ENCODE assay signal across 10 mouse cellular contexts in genomic region chr3:50076979-50077378, GRCm38 (mm10).
DNase-seq lines count a peak whose midpoint lies in the region; ATAC-seq and TF ChIP-seq lines count a peak whose summit lies in the region.
"Had no signal": no experiment of that assay in that cellular context is flagged by ENCODE, and none has a peak within 500 bp of the region (broad histone marks: within the 10 kb centered on the region; RNA-seq: fewer than 3 reads in every experiment).

No protein-coding gene starts in this region.

- no peak for TF ChIP-seq POLR2A in ES-Bruce4 (IDR thresholded peaks at IDR 0.05; ENCODE audit: insufficient read depth, low read length)

- no peak for ATAC-seq in forebrain, embryonic 13.5 days

- WGBS in forebrain, embryonic 10.5 days, result 20% methylated on average over 7 of the region's 7 CpGs
- 17% methylated on average over 7 of the region's 7 CpGs for WGBS in forebrain, embryonic 13.5 days

- H3K36me3 ChIP-seq in forebrain, embryonic 10.5 days (replicated peaks), result no peaks in the 10 kb centered on the region
- H3K36me3 ChIP-seq in forebrain, embryonic 13.5 days (ENCODE audit: poor library complexity, severe bottlenecking), result no peaks in the 10 kb centered on the region
- H3K36me3 ChIP-seq in ES-Bruce4 (ENCODE audit: control insufficient read depth, insufficient read depth, low read length, poor library complexity, severe bottlenecking), result no peaks in the 10 kb centered on the region
- H3K36me3 ChIP-seq: G1E; liver, embryonic 13.5 days had no signal

- H3K9ac ChIP-seq in forebrain, embryonic 13.5 days, result no peak overlapping the region
- H3K9ac ChIP-seq in ES-Bruce4 (ENCODE audit: low read depth, poor library complexity, severe bottlenecking), result no peak overlapping the region
- H3K9ac ChIP-seq: liver, embryonic 13.5 days had no signal

- no peaks in the 10 kb centered on the region for H3K4me1 ChIP-seq in forebrain, embryonic 10.5 days
- no peaks in the 10 kb centered on the region for H3K4me1 ChIP-seq in forebrain, embryonic 13.5 days
- no peaks in the 10 kb centered on the region for H3K4me1 ChIP-seq in ES-Bruce4 (ENCODE audit: control insufficient read depth, insufficient read depth, low read length)
- H3K4me1 ChIP-seq: liver, embryonic 13.5 days had no signal

- DNase-seq in forebrain, embryonic 10.5 days (ENCODE audit: extremely low spot score, low spot score), result peak; percentile 63
- peak; percentile 4 for DNase-seq in cerebellum, adult 9-11 months
- DNase-seq in gastrocnemius, postnatal 14 days, result peak; percentile 42
- DNase-seq in layer of hippocampus, postnatal 25 days (ENCODE audit: extremely low spot score in 1 of 2, low spot score in 1 of 2), result peak; percentile 13 to 70
- peak; percentile 82 for DNase-seq in mesoderm, embryonic 11.5 days (ENCODE audit: low read depth, low spot score)
- peak; percentile 50 for DNase-seq in urinary bladder, postnatal 25 days (ENCODE audit: low spot score)
- DNase-seq: liver, embryonic 13.5 days had no signal

- peak; percentile 14 for TF ChIP-seq CTCF in ES-Bruce4 (IDR thresholded peaks at IDR 0.05; ENCODE audit: low read depth, low read length)

- H3K4me3 ChIP-seq in forebrain, embryonic 10.5 days, result no peak overlapping the region
- no peak overlapping the region for H3K4me3 ChIP-seq in forebrain, embryonic 13.5 days
- no peak overlapping the region for H3K4me3 ChIP-seq in ES-Bruce4 (ENCODE audit: low read depth, low read length)
- H3K4me3 ChIP-seq: liver, embryonic 13.5 days had no signal

- H3K9me3 ChIP-seq in forebrain, embryonic 10.5 days, result no peaks in the 10 kb centered on the region
- no peaks in the 10 kb centered on the region for H3K9me3 ChIP-seq in forebrain, embryonic 13.5 days (replicated peaks)
- no peaks in the 10 kb centered on the region for H3K9me3 ChIP-seq in ES-Bruce4 (replicated peaks; ENCODE audit: control insufficient read depth, insufficient read depth, low read length, poor library complexity, severe bottlenecking)
- H3K9me3 ChIP-seq: G1E; liver, embryonic 13.5 days had no signal

- H3K27me3 ChIP-seq in forebrain, embryonic 10.5 days (ENCODE audit: poor library complexity, severe bottlenecking), result no peaks in the 10 kb centered on the region
- H3K27me3 ChIP-seq in forebrain, embryonic 13.5 days, result no peaks in the 10 kb centered on the region
- no peaks in the 10 kb centered on the region for H3K27me3 ChIP-seq in ES-Bruce4 (ENCODE audit: control insufficient read depth, insufficient read depth, low read length, poor library complexity, severe bottlenecking)
- H3K27me3 ChIP-seq: liver, embryonic 13.5 days had no signal

- intact Hi-C loops in gastrocnemius, postnatal 14 days (cut with DNase I; ENCODE audit: low total_unique reads), result no loop called here

- H3K4me2 ChIP-seq in forebrain, embryonic 13.5 days, result no peak overlapping the region
- H3K4me2 ChIP-seq: liver, embryonic 13.5 days had no signal

- no peak for TF ChIP-seq EP300 in ES-Bruce4 (IDR thresholded peaks at IDR 0.05; ENCODE audit: insufficient read depth, low read depth, low read length)

- H3K27ac ChIP-seq in forebrain, embryonic 10.5 days, result no peak overlapping the region
- no peak overlapping the region for H3K27ac ChIP-seq in forebrain, embryonic 13.5 days
- no peak overlapping the region for H3K27ac ChIP-seq in ES-Bruce4 (ENCODE audit: insufficient read depth, low read length)
- H3K27ac ChIP-seq: liver, embryonic 13.5 days had no signal

Comparison
In these comparisons a context has a peak if more than half of its experiments do, and no peak if none do; other contexts are left out.
1. DNase-seq: peak in every context shown above with its lines; median percentile 82 in mesoderm, embryonic 11.5 days; 63 in forebrain, embryonic 10.5 days; 50 in urinary bladder, postnatal 25 days; 42 in gastrocnemius, postnatal 14 days; 42 in layer of hippocampus, postnatal 25 days; 4 in cerebellum, adult 9-11 months.